Mouse (Mus musculus): Measurements from ENCODE around the gene Gm21974. TPM values are rescaled to one million over a fixed set of nuclear protein-coding genes. Genes with fewer than 3 reads are reported as not detected.
"Not testable (repeated sequence)": the region's sequence is repeated elsewhere in the genome, so short reads cannot be mapped to it uniquely, and the experiment has no call there.

Gm21974 gene
- polyA plus RNA-seq (2012; rRNA removed) = not detected in 2 replicates

- peak; percentile 82 for DNase-seq (ENCODE audit: low spot score)
These were observed at the start of gene Gm21974, which contains the start of gene Vkorc1 for GRCm38 (mm10) chr7:127895442-127895841. Gene Gm21974, minus strand, starts transcription at chr7:127895454. Gene Vkorc1, minus strand, starts transcription at chr7:127895617.

- DNase-seq (ENCODE audit: low spot score) = no peak
These were observed 49.4 kb upstream of the Gm21974 start for GRCm38 (mm10) chr7:127944614-127945013.

GRCm38 (mm10) chr7:127942097-127942496 lies 46.8 kb upstream of the Gm21974 start:
- not testable (repeated sequence) for DNase-seq (ENCODE audit: low spot score)

- DNase-seq (ENCODE audit: low spot score) = no peak
These were observed 41.1 kb upstream of the Gm21974 start for GRCm38 (mm10) chr7:127936216-127936884.

- no peak for DNase-seq (ENCODE audit: low spot score)
These were observed 40.5 kb upstream of the Gm21974 start for GRCm38 (mm10) chr7:127935748-127936159.

- DNase-seq (ENCODE audit: low spot score) = peak; percentile 90
These were observed 39.9 kb upstream of the Gm21974 start for GRCm38 (mm10) chr7:127935028-127935722.

GRCm38 (mm10) chr7:127934075-127934474 lies 38.8 kb upstream of the Gm21974 start:
- no peak for DNase-seq (ENCODE audit: low spot score)

- no peak for DNase-seq (ENCODE audit: low spot score)
These were observed 37.2 kb upstream of the Gm21974 start for GRCm38 (mm10) chr7:127932273-127933031.

- no peak for DNase-seq (ENCODE audit: low spot score)
These were observed 36.3 kb upstream of the Gm21974 start for GRCm38 (mm10) chr7:127931351-127932135.

- DNase-seq (ENCODE audit: low spot score) = no peak
These were observed 35.4 kb upstream of the Gm21974 start for GRCm38 (mm10) chr7:127930636-127931035.

- no peak for DNase-seq (ENCODE audit: low spot score)
These were observed 34.7 kb upstream of the Gm21974 start, which contains the start of gene Prss8 for GRCm38 (mm10) chr7:127929923-127930322. Gene Prss8, minus strand, starts transcription at chr7:127930104.

- no peak for DNase-seq (ENCODE audit: low spot score)
These were observed 33.3 kb upstream of the Gm21974 start for GRCm38 (mm10) chr7:127928596-127928995.

GRCm38 (mm10) chr7:127927726-127928125 lies 32.5 kb upstream of the Gm21974 start:
- DNase-seq (ENCODE audit: low spot score) = no peak

- no peak for DNase-seq (ENCODE audit: low spot score)
These were observed 31.6 kb upstream of the Gm21974 start for GRCm38 (mm10) chr7:127926846-127927245.

GRCm38 (mm10) chr7:127926066-127926465 lies 30.8 kb upstream of the Gm21974 start:
- no peak for DNase-seq (ENCODE audit: low spot score)

GRCm38 (mm10) chr7:127925252-127925651 lies 30.0 kb upstream of the Gm21974 start:
- no peak for DNase-seq (ENCODE audit: low spot score)

GRCm38 (mm10) chr7:127923714-127924113 lies 28.5 kb upstream of the Gm21974 start:
- no peak for DNase-seq (ENCODE audit: low spot score)

- no peak for DNase-seq (ENCODE audit: low spot score)
These were observed 27.4 kb upstream of the Gm21974 start for GRCm38 (mm10) chr7:127922451-127923275.

GRCm38 (mm10) chr7:127921516-127921915 lies 26.3 kb upstream of the Gm21974 start:
- DNase-seq (ENCODE audit: low spot score) = no peak

GRCm38 (mm10) chr7:127919290-127919689 lies 24.0 kb upstream of the Gm21974 start:
- DNase-seq (ENCODE audit: low spot score) = no peak

- DNase-seq (ENCODE audit: low spot score) = no peak
These were observed 22.9 kb upstream of the Gm21974 start for GRCm38 (mm10) chr7:127918203-127918602.

Measured in urinary bladder, adult 2 months (tissue).